Mouse (Mus musculus) kidney, embryonic 16.5 days (tissue): ENCODE data around the gene Spock3. TPM values are rescaled to one million over a fixed set of nuclear protein-coding genes. Genes with fewer than 3 reads are reported as not detected.

Experiments
- ATAC-seq: fragments of 200-750 bp; cut with Nextera tagmentation; 2 replicates; pipeline ENCODE4 v1.8.0; 2017; ENCODE audit warnings: moderate TSS enrichment; ENCODE audit not compliant: low FRiP score, low TSS enrichment
- H3K27ac ChIP-seq: fragments of 300-500 bp; sonication (generic); 2 replicates; pipeline ENCODE4 v1.5.1; 2014; ENCODE audit warnings: low read length
- H3K27me3 ChIP-seq: fragments of 300-500 bp; sonication (generic); 2 replicates; pipeline ENCODE4 v1.6.1; 2014; ENCODE audit warnings: low read length, control low read depth, mixed read lengths; ENCODE audit not compliant: insufficient read depth
- H3K36me3 ChIP-seq: fragments of 300-500 bp; sonication (generic); 2 replicates; pipeline ENCODE4 v1.6.1; 2014; ENCODE audit warnings: low read length, control low read depth, mixed read lengths; ENCODE audit not compliant: insufficient read depth
- H3K4me1 ChIP-seq: fragments of 300-500 bp; sonication (generic); 2 replicates; pipeline ENCODE4 v1.6.1; 2014; ENCODE audit warnings: low read length, control low read depth, mixed read lengths; ENCODE audit not compliant: insufficient read depth
- H3K4me2 ChIP-seq: fragments of 300-500 bp; sonication (generic); replicated peaks from 2 replicates; pipeline ENCODE4 v1.6.1; 2014; ENCODE audit warnings: low read depth, low read length
- H3K4me3 ChIP-seq: fragments of 300-500 bp; sonication (generic); 2 replicates; pipeline ENCODE4 v1.5.1; 2014; ENCODE audit warnings: mild to moderate bottlenecking, low read length
- H3K9ac ChIP-seq: fragments of 300-500 bp; sonication (generic); replicated peaks from 2 replicates; pipeline ENCODE4 v1.6.1; 2014; ENCODE audit warnings: low read length
- H3K9me3 ChIP-seq: fragments of 300-500 bp; sonication (generic); 2 replicates; pipeline ENCODE4 v1.6.1; 2016; ENCODE audit warnings: low read length, control low read depth
- WGBS: fragments of 180-500 bp; shearing (Covaris S2); extraction: QIAGEN DNeasy Blood & Tissue Kit; methylation state at CpG from one replicate; pipeline ENCODE4 v1.1.7; 2014; 5-methylcytosine and 5-hydroxymethylcytosine counted together
- polyA plus RNA-seq: library from polyadenylated mRNA; unstranded; fragments of >200 nt; fragmentation: Nextera tagmentation; extraction: Ambion mirVana; gene quantifications from 2 replicates; pipeline ENCODE4 v1.2.1, GENCODE M21; 2015

The Spock3 gene
- 3.3 and 3.5 TPM in 2 replicates for polyA plus RNA-seq

- Histone ChIP-seq H3K27me3 (peaks cover 12% of the 10 kb centered on the region), H3K36me3 (no peaks in the 10 kb centered on the region), H3K4me3 (peak within 1 kb of the TSS; percentile 53), H3K9me3 (no peaks in the 10 kb centered on the region), H3K4me2 (peak within 1 kb of the TSS; percentile 88), H3K9ac (peak within 1 kb of the TSS; percentile 54), H3K4me1 (0 out of 2 replicates have a peak, but pooled peaks cover 3% of the 10 kb centered on the region), H3K27ac (no peak within 1 kb of the TSS)
- 35% methylated on average over 2 of the region's 2 CpGs for WGBS
- no peak for ATAC-seq
Observed at GRCm38 (mm10) chr8:62950709-62951108, at the start of gene Spock3. TSS of gene Spock3 (plus strand) at chr8:62951009.

DNA sequence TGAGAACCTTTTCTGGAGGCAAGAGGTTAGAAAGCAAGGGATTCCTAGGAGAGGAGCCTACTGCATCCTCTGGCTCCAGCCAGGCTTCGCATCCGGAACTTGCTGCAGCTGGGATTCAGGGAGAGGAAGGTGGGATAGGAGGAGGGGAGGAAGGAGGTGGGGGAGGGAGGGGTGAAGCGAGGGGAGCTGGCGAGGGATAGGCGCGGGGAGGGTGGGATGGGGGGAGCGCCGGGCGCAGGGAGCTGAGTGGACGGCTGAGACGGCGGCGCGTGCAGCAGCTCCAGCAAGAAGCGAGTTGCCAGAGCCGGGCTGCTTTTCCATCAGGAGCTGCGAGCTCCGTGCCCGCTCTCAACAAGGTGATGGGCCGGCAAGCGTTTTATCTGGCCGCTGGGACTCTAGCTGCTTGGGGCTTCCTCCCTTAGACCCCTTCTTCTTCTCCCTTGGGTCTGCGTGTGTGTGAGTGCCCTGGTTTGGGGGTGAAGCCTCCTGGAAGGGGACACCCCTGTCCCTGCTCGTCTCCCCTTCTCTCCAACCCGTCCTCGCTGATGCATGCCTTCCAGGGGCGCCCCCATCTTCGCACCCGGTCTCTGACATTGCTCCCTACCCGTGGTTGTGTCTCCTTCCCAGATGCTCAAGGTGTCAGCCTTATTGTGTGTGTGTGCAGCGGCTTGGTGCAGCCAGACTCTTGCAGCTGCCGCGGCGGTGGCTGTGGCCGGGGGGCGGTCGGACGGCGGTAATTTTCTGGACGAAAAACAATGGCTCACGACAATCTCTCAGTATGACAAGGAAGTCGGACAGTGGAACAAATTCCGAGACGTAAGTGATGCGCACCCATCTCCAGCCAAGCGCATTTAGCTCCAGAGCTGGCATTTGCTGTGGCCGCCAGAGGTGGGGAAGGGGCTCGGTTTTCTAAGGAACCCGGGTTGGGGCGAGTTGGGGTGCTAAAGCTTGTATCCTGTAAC lies 645 bp downstream of the Spock3 start:
- Histone ChIP-seq H3K36me3 (no peaks in the 10 kb centered on the region), H3K4me2 (peak overlapping the region; percentile 88), H3K9me3 (no peaks in the 10 kb centered on the region), H3K27me3 (peaks cover 12% of the 10 kb centered on the region), H3K27ac (no peak overlapping the region), H3K4me1 (0 out of 2 replicates have a peak, but pooled peaks cover 3% of the 10 kb centered on the region), H3K9ac (peak overlapping the region; percentile 54), H3K4me3 (peak overlapping the region; percentile 53)
- WGBS = under 1% methylated on average over 50 of the region's 50 CpGs
- ATAC-seq = peak; percentile 89

- 0 out of 2 replicates have a peak, but pooled peaks cover 3% of the 10 kb centered on the region for H3K4me1 ChIP-seq
- no peak overlapping the region for H3K9ac ChIP-seq
- ATAC-seq = peak; percentile 58; the same call in 1 of the 2 replicates
- H3K36me3 ChIP-seq = no peaks in the 10 kb centered on the region
- H3K4me2 ChIP-seq = peak overlapping the region; percentile 88
- 14% methylated on average over 3 of the region's 3 CpGs for WGBS
- no peak overlapping the region for H3K27ac ChIP-seq
- peak overlapping the region; percentile 53 for H3K4me3 ChIP-seq
- H3K9me3 ChIP-seq = no peaks in the 10 kb centered on the region
- H3K27me3 ChIP-seq = peaks cover 12% of the 10 kb centered on the region
Observed at GRCm38 (mm10) chr8:62952481-62952880, 1.7 kb downstream of the Spock3 start.

- Histone ChIP-seq H3K4me2 (no peak overlapping the region), H3K4me1 (no peaks in the 10 kb centered on the region), H3K36me3 (no peaks in the 10 kb centered on the region), H3K9ac (no peak overlapping the region), H3K9me3 (no peaks in the 10 kb centered on the region), H3K27me3 (no peaks in the 10 kb centered on the region), H3K27ac (no peak overlapping the region), H3K4me3 (no peak overlapping the region)
- ATAC-seq = no peak
- WGBS = 88% methylated on average over 3 of the region's 3 CpGs
Observed at GRCm38 (mm10) chr8:62962608-62963007, 11.8 kb downstream of the Spock3 start.

DNA sequence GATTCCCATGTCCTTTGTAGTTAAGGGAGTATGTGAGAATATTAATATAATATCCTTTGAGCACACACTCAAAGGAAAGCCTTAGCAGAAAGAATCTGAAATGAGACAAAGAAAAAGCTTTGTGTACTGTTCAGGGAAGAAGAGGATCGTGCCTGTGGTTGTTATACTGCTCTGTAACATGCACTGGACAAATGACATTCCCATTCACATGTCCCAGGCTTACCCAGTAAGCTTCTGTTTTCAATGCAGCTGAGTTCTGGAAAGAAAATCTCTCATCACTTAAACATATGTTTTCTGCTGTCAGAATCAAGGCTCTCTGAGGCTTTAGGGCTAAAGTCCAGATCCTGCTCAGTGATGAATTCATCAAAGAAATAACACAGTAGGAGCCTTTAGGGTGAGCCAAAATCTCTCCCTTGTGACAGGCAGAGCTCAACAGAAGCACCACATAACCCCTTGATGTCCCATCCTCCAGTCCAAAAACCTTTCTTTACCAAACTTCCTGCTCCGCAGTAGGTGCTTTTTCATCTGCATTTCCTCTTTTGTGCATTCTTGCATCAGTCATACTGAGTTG lies 19.1 kb downstream of the Spock3 start:
- Histone ChIP-seq H3K27ac (no peak overlapping the region), H3K9ac (no peak overlapping the region), H3K4me2 (no peak overlapping the region), H3K9me3 (no peaks in the 10 kb centered on the region), H3K4me1 (no peaks in the 10 kb centered on the region), H3K27me3 (no peaks in the 10 kb centered on the region), H3K36me3 (no peaks in the 10 kb centered on the region), H3K4me3 (no peak overlapping the region)
- ATAC-seq = no peak
- 82% methylated on average over 2 of the region's 2 CpGs for WGBS

DNA sequence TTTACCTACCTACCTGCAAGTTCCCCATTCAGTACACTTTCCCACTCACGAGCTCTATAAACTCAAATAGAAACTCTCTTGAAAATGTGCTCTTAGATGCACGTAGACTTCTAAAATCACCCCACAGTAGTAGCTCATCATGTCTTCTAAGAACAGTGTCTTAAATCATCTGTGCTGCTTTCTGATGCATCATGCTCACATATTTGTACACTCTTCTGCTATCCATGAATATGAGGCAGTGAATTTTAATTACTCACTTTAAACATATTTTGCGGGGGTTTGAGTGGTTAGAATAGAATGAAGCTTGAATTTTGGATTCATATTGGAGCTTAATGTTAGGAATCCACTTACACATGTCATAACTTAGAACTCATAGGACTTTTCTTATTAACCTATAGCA lies 138.2 kb downstream of the Spock3 start:
- no peaks in the 10 kb centered on the region for H3K36me3 ChIP-seq
- ATAC-seq = no peak
- 81% methylated on average over 3 of the region's 3 CpGs for WGBS
- no peaks in the 10 kb centered on the region for H3K9me3 ChIP-seq
- no peaks in the 10 kb centered on the region for H3K27me3 ChIP-seq
- no peak overlapping the region for H3K4me2 ChIP-seq
- no peak overlapping the region for H3K9ac ChIP-seq
- no peak overlapping the region for H3K4me3 ChIP-seq
- H3K4me1 ChIP-seq = no peaks in the 10 kb centered on the region
- no peak overlapping the region for H3K27ac ChIP-seq

GRCm38 (mm10) chr8:63098200-63098599 lies 147.4 kb downstream of the Spock3 start:
- ATAC-seq = no peak
- Histone ChIP-seq H3K4me2 (no peak overlapping the region), H3K9ac (no peak overlapping the region), H3K27me3 (no peaks in the 10 kb centered on the region), H3K27ac (no peak overlapping the region), H3K4me1 (no peaks in the 10 kb centered on the region), H3K4me3 (no peak overlapping the region), H3K9me3 (no peaks in the 10 kb centered on the region), H3K36me3 (no peaks in the 10 kb centered on the region)
- WGBS = 81% methylated on average over 2 of the region's 2 CpGs

DNA sequence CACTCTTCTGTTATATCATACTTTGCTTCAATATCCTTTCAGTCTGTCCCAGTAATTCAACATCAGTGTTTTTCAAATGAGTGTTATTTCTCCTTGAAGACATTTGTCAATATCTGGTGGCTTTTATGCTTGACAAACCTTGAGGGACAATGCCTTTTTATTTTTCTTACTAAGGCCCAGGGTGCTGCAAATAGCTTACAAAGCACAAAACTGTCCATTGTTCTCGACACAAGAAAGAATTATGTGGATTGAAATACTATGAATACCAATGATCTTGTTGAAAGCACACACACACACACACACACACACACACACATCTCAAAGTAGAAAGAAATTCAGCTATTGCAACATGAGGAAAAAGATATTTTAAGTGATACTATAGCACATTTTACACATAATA lies 159.0 kb downstream of the Spock3 start:
- Histone ChIP-seq H3K9me3 (no peaks in the 10 kb centered on the region), H3K4me2 (no peak overlapping the region), H3K27me3 (no peaks in the 10 kb centered on the region), H3K9ac (no peak overlapping the region), H3K4me3 (no peak overlapping the region), H3K36me3 (no peaks in the 10 kb centered on the region), H3K27ac (no peak overlapping the region), H3K4me1 (no peaks in the 10 kb centered on the region)
- ATAC-seq = no peak
- 57% methylated on average over 1 of the region's 1 CpGs for WGBS

- no peak overlapping the region for H3K9ac ChIP-seq
- WGBS = 83% methylated on average over 1 of the region's 1 CpGs
- no peak overlapping the region for H3K27ac ChIP-seq
- H3K4me1 ChIP-seq = no peaks in the 10 kb centered on the region
- no peak overlapping the region for H3K4me3 ChIP-seq
- ATAC-seq = no peak
- no peak overlapping the region for H3K4me2 ChIP-seq
- H3K27me3 ChIP-seq = no peaks in the 10 kb centered on the region
- no peaks in the 10 kb centered on the region for H3K9me3 ChIP-seq
- no peaks in the 10 kb centered on the region for H3K36me3 ChIP-seq
Observed at GRCm38 (mm10) chr8:63112919-63113318, 162.1 kb downstream of the Spock3 start.

- WGBS = 76% methylated on average over 2 of the region's 2 CpGs
- no peaks in the 10 kb centered on the region for H3K27me3 ChIP-seq
- H3K4me2 ChIP-seq = no peak overlapping the region
- no peaks in the 10 kb centered on the region for H3K4me1 ChIP-seq
- H3K9ac ChIP-seq = no peak overlapping the region
- no peaks in the 10 kb centered on the region for H3K36me3 ChIP-seq
- ATAC-seq = no peak
- H3K27ac ChIP-seq = no peak overlapping the region
- no peaks in the 10 kb centered on the region for H3K9me3 ChIP-seq
- no peak overlapping the region for H3K4me3 ChIP-seq
Observed at GRCm38 (mm10) chr8:63120508-63120907, 169.7 kb downstream of the Spock3 start.
